Mouse (Mus musculus): ENCODE results near the gene Eif3i. TPM values are rescaled to one million over a fixed set of nuclear protein-coding genes. Genes with fewer than 3 reads are reported as not detected.

Eif3i gene
- polyA plus RNA-seq (2014; fragmentation: Nextera tagmentation; extraction: Ambion mirVana), result 288 and 308 TPM in 2 replicates

GRCm38 (mm10) chr4:129600233-129601158 is at the start of gene Eif3i, which contains the start of gene Tmem234:
Eif3i (minus strand) TSS chr4:129600648.
Tmem234 (plus strand) TSS chr4:129600668.
- DNase-seq (ENCODE audit: low spot score) (peak; percentile 93), ATAC-seq (ENCODE audit: low read depth) (peak; percentile 93)
- no peaks in the 10 kb centered on the region for H3K9me3 ChIP-seq (ENCODE audit: control insufficient read depth, low read length)
- H3K4me1 ChIP-seq (ENCODE audit: control insufficient read depth, insufficient read depth, low read length), result peaks cover 14% of the 10 kb centered on the region
- H3K27ac ChIP-seq (replicated peaks; ENCODE audit: low read depth, low read length), result peak within 1 kb of the TSS; percentile 69; the same call in 1 of the 2 replicates
- H3K4me3 ChIP-seq (ENCODE audit: low read depth, low read length), result peak within 1 kb of the TSS; percentile 96
- H3K36me3 ChIP-seq (ENCODE audit: control insufficient read depth, insufficient read depth, low read length), result peaks cover 57% of the 10 kb centered on the region
- under 1% methylated on average over 63 of the region's 74 CpGs for WGBS
- H3K4me2 ChIP-seq (ENCODE audit: low read depth, low read length), result peak within 1 kb of the TSS; percentile 55
- no peaks in the 10 kb centered on the region for H3K27me3 ChIP-seq (replicated peaks; ENCODE audit: control insufficient read depth, insufficient read depth, low read length)
- peak within 1 kb of the TSS; percentile 93 for H3K9ac ChIP-seq (ENCODE audit: low read depth, low read length)

GRCm38 (mm10) chr4:129648656-129649055 is 48.2 kb upstream of the Eif3i start:
- no peak overlapping the region for H3K4me3 ChIP-seq (ENCODE audit: low read depth, low read length)
- H3K27me3 ChIP-seq (replicated peaks; ENCODE audit: control insufficient read depth, insufficient read depth, low read length), result no peaks in the 10 kb centered on the region
- no peak for ATAC-seq (ENCODE audit: low read depth)
- WGBS, result 62% methylated on average over 1 of the region's 1 CpGs
- no peaks in the 10 kb centered on the region for H3K9me3 ChIP-seq (ENCODE audit: control insufficient read depth, low read length)
- no peaks in the 10 kb centered on the region for H3K4me1 ChIP-seq (ENCODE audit: control insufficient read depth, insufficient read depth, low read length)
- no peak overlapping the region for H3K27ac ChIP-seq (replicated peaks; ENCODE audit: low read depth, low read length)
- H3K36me3 ChIP-seq (ENCODE audit: control insufficient read depth, insufficient read depth, low read length), result peaks cover 92% of the 10 kb centered on the region
- H3K4me2 ChIP-seq (ENCODE audit: low read depth, low read length), result no peak overlapping the region
- no peak for DNase-seq (ENCODE audit: low spot score)
- H3K9ac ChIP-seq (ENCODE audit: low read depth, low read length), result no peak overlapping the region

- ATAC-seq (ENCODE audit: low read depth), result no peak
- peak overlapping the region; percentile 10; the same call in 1 of the 2 replicates for H3K9ac ChIP-seq (ENCODE audit: low read depth, low read length)
- H3K4me1 ChIP-seq (ENCODE audit: control insufficient read depth, insufficient read depth, low read length), result peaks cover 5% of the 10 kb centered on the region
- no peak overlapping the region for H3K4me3 ChIP-seq (ENCODE audit: low read depth, low read length)
- H3K36me3 ChIP-seq (ENCODE audit: control insufficient read depth, insufficient read depth, low read length), result peaks cover 61% of the 10 kb centered on the region
- H3K27ac ChIP-seq (replicated peaks; ENCODE audit: low read depth, low read length), result no peak overlapping the region
- H3K27me3 ChIP-seq (replicated peaks; ENCODE audit: control insufficient read depth, insufficient read depth, low read length), result no peaks in the 10 kb centered on the region
- DNase-seq (ENCODE audit: low spot score), result no peak
- no peaks in the 10 kb centered on the region for H3K9me3 ChIP-seq (ENCODE audit: control insufficient read depth, low read length)
- H3K4me2 ChIP-seq (ENCODE audit: low read depth, low read length), result no peak overlapping the region
- WGBS, result 92% methylated on average over 6 of the region's 6 CpGs
Measured at GRCm38 (mm10) chr4:129645204-129645603, 44.8 kb upstream of the Eif3i start.

GRCm38 (mm10) chr4:129641756-129642155 is 41.3 kb upstream of the Eif3i start:
- Histone ChIP-seq H3K27ac (replicated peaks; ENCODE audit: low read depth, low read length) (peak overlapping the region; percentile 75), H3K4me1 (ENCODE audit: control insufficient read depth, insufficient read depth, low read length) (peaks cover 21% of the 10 kb centered on the region), H3K4me3 (ENCODE audit: low read depth, low read length) (peak overlapping the region; percentile 70), H3K9me3 (ENCODE audit: control insufficient read depth, low read length) (no peaks in the 10 kb centered on the region), H3K27me3 (replicated peaks; ENCODE audit: control insufficient read depth, insufficient read depth, low read length) (no peaks in the 10 kb centered on the region), H3K4me2 (ENCODE audit: low read depth, low read length) (peak overlapping the region; percentile 89), H3K36me3 (ENCODE audit: control insufficient read depth, insufficient read depth, low read length) (peaks cover 52% of the 10 kb centered on the region), H3K9ac (ENCODE audit: low read depth, low read length) (peak overlapping the region; percentile 90; the same call in 1 of the 2 replicates)
- DNase-seq (ENCODE audit: low spot score), result peak; percentile 60
- WGBS, result 38% methylated on average over 5 of the region's 5 CpGs
- no peak for ATAC-seq (ENCODE audit: low read depth)

GRCm38 (mm10) chr4:129640638-129641467 is 40.4 kb upstream of the Eif3i start, which contains the start of gene Txlna:
Txlna (minus strand) TSS chr4:129641065.
- peak; percentile 95 for ATAC-seq (ENCODE audit: low read depth)
- Histone ChIP-seq H3K9ac (ENCODE audit: low read depth, low read length) (peak within 1 kb of the TSS; percentile 90), H3K36me3 (ENCODE audit: control insufficient read depth, insufficient read depth, low read length) (peaks cover 53% of the 10 kb centered on the region), H3K9me3 (ENCODE audit: control insufficient read depth, low read length) (no peaks in the 10 kb centered on the region), H3K4me1 (ENCODE audit: control insufficient read depth, insufficient read depth, low read length) (peaks cover 21% of the 10 kb centered on the region), H3K4me2 (ENCODE audit: low read depth, low read length) (peak within 1 kb of the TSS; percentile 89), H3K4me3 (ENCODE audit: low read depth, low read length) (peak within 1 kb of the TSS; percentile 70), H3K27me3 (replicated peaks; ENCODE audit: control insufficient read depth, insufficient read depth, low read length) (no peaks in the 10 kb centered on the region), H3K27ac (replicated peaks; ENCODE audit: low read depth, low read length) (peak within 1 kb of the TSS; percentile 94)
- WGBS, result 1% methylated on average over 39 of the region's 60 CpGs
- peak; percentile 100 for DNase-seq (ENCODE audit: low spot score)

- H3K27ac ChIP-seq (replicated peaks; ENCODE audit: low read depth, low read length), result peak overlapping the region; percentile 94
- peak overlapping the region; percentile 89 for H3K4me2 ChIP-seq (ENCODE audit: low read depth, low read length)
- ATAC-seq (ENCODE audit: low read depth), result no peak
- WGBS, result 3% methylated on average over 17 of the region's 17 CpGs
- H3K4me1 ChIP-seq (ENCODE audit: control insufficient read depth, insufficient read depth, low read length), result peaks cover 21% of the 10 kb centered on the region
- peaks cover 53% of the 10 kb centered on the region for H3K36me3 ChIP-seq (ENCODE audit: control insufficient read depth, insufficient read depth, low read length)
- peak; percentile 23 for DNase-seq (ENCODE audit: low spot score)
- H3K9me3 ChIP-seq (ENCODE audit: control insufficient read depth, low read length), result no peaks in the 10 kb centered on the region
- peak overlapping the region; percentile 90 for H3K9ac ChIP-seq (ENCODE audit: low read depth, low read length)
- no peaks in the 10 kb centered on the region for H3K27me3 ChIP-seq (replicated peaks; ENCODE audit: control insufficient read depth, insufficient read depth, low read length)
- peak overlapping the region; percentile 70 for H3K4me3 ChIP-seq (ENCODE audit: low read depth, low read length)
Measured at GRCm38 (mm10) chr4:129640101-129640637, 39.7 kb upstream of the Eif3i start.

GRCm38 (mm10) chr4:129639221-129639620 is 38.8 kb upstream of the Eif3i start:
- H3K4me3 ChIP-seq (ENCODE audit: low read depth, low read length), result peak overlapping the region; percentile 70
- peak overlapping the region; percentile 89 for H3K4me2 ChIP-seq (ENCODE audit: low read depth, low read length)
- H3K9ac ChIP-seq (ENCODE audit: low read depth, low read length), result peak overlapping the region; percentile 90; the same call in 1 of the 2 replicates
- peaks cover 21% of the 10 kb centered on the region for H3K4me1 ChIP-seq (ENCODE audit: control insufficient read depth, insufficient read depth, low read length)
- ATAC-seq (ENCODE audit: low read depth), result no peak
- no peak overlapping the region for H3K27ac ChIP-seq (replicated peaks; ENCODE audit: low read depth, low read length)
- no peak for DNase-seq (ENCODE audit: low spot score)
- no peaks in the 10 kb centered on the region for H3K9me3 ChIP-seq (ENCODE audit: control insufficient read depth, low read length)
- peaks cover 53% of the 10 kb centered on the region for H3K36me3 ChIP-seq (ENCODE audit: control insufficient read depth, insufficient read depth, low read length)
- 81% methylated on average over 15 of the region's 15 CpGs for WGBS
- no peaks in the 10 kb centered on the region for H3K27me3 ChIP-seq (replicated peaks; ENCODE audit: control insufficient read depth, insufficient read depth, low read length)

GRCm38 (mm10) chr4:129633852-129634251 is 33.4 kb upstream of the Eif3i start:
- ATAC-seq (ENCODE audit: low read depth) (no peak), DNase-seq (ENCODE audit: low spot score) (no peak)
- Histone ChIP-seq H3K27me3 (replicated peaks; ENCODE audit: control insufficient read depth, insufficient read depth, low read length) (no peaks in the 10 kb centered on the region), H3K9ac (ENCODE audit: low read depth, low read length) (no peak overlapping the region), H3K36me3 (ENCODE audit: control insufficient read depth, insufficient read depth, low read length) (peaks cover 99% of the 10 kb centered on the region), H3K4me2 (ENCODE audit: low read depth, low read length) (no peak overlapping the region), H3K4me3 (ENCODE audit: low read depth, low read length) (no peak overlapping the region), H3K9me3 (ENCODE audit: control insufficient read depth, low read length) (no peaks in the 10 kb centered on the region), H3K4me1 (ENCODE audit: control insufficient read depth, insufficient read depth, low read length) (peaks cover 4% of the 10 kb centered on the region; the same call in 1 of the 2 replicates), H3K27ac (replicated peaks; ENCODE audit: low read depth, low read length) (no peak overlapping the region)
- 94% methylated on average over 6 of the region's 6 CpGs for WGBS

Data from embryonic facial prominence, embryonic 14.5 days (tissue).